Mouse (Mus musculus): ENCODE data around the gene Gm3233.
"Not testable (repeated sequence)": the region's sequence is repeated elsewhere in the genome, so short reads cannot be mapped to it uniquely, and the experiment has no call there.

DNA sequence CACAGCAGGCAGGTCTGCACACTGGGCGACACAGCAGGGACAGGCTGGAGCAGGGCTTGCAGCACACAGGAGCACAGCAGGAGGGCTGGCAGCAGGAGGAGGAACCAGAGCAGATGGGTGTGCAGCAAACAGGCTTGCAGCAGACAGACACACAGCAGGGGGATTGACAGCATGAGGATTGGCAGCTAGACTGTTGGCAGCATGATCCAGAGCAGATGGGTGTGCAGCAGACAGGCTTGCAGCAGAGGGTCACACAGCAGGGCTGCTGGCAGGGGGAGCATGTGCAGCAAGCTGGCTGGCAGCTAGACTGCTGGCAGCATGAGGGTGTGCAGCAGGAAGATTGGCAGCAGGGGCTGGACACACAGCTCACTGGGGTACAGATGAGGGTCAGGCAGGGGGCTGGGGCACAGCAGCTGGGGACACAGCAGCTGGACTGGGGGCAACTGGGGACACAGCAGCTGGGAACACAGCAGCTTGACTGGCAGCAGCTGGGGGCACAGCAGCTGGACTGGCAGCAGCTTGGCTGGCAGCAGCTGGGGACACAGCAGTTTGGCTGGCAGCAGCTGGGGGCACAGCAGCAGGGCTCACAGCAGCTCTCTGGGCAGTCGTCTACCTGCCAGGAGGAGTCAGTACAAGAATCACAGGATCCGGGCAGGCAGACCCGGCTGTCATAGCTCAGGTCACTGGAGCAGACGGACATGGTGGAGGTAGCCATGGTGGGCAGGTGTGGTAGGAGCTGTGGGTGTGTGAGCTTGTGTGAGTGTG lies 17.4 kb downstream of the Gm3233 start, which contains the start of gene Gm18596:
- not testable (repeated sequence) for TF ChIP-seq CTCF (conservative IDR thresholded peaks at IDR 0.05; ENCODE audit: low read length); POU5F1 (IDR thresholded peaks at IDR 0.05; ENCODE audit: borderline replicate concordance, low read length)
